Mouse (Mus musculus) thymus, postnatal 36 days (tissue): ENCODE data around the gene Tigar.

ENCODE experiments used
- DNase-seq, 2 experiments: peaks; one replicate each; pipeline ENCODE4 v3.0.0; 2022; ENCODE audit warnings: mixed read lengths in 2 of 2

The Tigar gene

DNA sequence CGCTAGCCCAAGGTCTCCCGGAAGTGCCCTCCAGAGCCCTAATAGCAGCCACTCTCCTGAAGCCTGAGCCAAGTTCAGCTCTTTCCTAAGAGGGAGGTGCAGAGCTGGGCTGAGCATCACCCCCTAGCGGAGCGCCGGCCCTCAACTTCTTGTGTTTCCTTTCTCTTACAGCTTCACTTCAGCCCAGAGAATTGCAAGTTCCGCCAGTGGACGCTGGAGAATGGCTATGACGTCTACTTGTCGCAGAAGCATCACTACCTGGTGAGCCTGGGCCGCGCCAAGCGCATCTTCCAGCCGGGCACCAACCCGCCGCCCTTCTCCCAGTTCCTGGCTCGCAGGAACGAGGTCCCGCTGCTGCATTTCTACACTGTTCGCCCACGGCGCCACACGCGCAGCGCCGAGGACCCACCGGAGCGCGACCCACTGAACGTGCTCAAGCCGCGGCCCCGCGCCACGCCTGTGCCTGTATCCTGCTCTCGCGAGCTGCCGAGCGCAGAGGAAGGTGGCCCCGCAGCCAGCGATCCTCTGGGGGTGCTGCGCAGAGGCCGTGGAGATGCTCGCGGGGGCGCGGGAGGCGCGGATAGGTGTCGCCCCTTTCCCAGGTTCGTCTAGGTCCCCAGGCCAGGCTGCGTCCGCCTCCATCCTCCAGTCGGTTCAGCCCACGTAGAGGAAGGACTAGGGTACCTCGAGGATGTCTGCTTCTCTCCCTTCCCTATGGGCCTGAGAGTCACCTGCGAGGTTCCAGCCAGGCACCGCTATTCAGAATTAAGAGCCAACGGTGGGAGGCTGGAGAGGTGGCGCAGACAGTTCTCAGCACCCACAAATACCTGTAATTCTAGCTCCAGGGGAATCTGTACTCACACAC, 29.3 kb downstream of the Tigar start:
- peak; percentile 11 to 16 for DNase-seq

DNA sequence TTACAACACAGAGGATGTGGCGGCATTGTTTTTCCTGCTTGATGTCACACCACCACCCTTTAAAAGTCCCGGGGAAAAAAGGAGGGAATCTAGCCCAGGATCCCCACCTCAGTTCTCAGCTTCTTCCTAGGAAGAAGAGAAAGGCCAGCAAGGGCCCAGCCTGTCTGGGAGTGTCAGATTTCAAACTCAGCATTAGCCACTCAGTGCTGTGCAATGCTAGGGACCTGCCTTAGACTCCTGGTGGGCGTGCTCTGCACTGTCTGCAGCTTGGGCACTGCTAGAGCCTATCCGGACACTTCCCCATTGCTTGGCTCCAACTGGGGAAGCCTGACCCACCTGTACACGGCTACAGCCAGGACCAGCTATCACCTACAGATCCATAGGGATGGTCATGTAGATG, 36.5 kb downstream of the Tigar start, which contains the start of gene Fgf23:
TSS of gene Fgf23 (plus strand) at position 86 of the 400 bp plus-strand sequence.
- DNase-seq: no peak

DNA sequence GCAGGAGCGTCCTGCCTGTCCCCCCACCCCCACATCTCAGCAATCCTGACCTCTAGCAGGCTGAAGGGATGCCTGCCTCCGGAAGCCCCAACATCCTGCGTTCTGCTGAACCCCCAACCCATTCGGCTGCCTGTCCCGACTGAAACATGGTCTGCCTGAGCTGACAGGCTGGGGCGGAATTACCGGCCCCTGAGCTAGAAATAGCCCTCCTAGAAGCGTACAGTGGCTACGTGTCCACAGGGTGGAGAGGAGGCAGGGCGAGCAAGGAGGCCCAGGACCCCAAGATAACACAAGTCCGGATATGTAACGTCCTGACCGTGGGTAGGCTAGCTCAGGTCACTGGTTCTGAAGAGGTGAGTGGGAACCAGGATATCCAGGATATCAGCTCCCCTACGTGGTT, 44.5 kb downstream of the Tigar start:
- DNase-seq: no peak

DNA sequence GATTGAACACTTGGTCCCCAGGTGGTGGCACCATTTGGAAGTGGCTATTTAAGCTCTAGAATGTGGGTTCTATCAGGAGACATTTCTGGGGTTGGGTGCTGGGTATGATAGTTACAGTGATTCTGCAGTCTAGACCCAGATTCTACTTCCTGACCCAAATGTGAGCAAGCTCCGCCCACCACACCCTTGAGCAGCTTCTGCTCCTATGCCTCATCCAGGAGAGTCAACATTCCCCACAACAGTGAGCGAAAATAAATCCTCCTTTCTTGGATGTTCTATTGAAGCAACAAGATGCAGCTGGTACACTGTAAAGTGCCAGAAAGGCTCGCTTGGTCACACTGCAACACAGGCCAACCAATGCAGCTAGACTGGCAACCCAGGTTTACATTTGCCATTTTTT, 45.4 kb downstream of the Tigar start:
- DNase-seq: no peak

DNA sequence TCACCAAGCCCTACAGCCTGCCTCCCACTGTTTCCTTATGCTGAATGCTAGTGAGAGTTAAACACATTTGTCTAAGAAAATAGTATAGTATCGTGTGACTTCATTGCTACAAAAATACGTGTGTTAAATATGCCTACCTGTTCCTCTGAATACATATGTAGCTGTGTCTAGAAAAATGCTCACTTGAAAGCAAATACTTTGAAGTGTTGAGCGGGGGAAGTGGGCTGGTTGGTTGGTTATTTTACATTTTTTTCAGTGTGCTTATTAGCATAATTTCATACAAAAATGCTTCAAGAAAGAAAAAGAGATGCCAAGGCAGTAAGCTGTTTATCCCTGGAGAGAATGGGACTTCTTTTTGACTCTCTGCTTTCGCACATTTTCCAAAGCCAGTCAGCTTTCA, 49.4 kb downstream of the Tigar start:
- DNase-seq: no peak

DNA sequence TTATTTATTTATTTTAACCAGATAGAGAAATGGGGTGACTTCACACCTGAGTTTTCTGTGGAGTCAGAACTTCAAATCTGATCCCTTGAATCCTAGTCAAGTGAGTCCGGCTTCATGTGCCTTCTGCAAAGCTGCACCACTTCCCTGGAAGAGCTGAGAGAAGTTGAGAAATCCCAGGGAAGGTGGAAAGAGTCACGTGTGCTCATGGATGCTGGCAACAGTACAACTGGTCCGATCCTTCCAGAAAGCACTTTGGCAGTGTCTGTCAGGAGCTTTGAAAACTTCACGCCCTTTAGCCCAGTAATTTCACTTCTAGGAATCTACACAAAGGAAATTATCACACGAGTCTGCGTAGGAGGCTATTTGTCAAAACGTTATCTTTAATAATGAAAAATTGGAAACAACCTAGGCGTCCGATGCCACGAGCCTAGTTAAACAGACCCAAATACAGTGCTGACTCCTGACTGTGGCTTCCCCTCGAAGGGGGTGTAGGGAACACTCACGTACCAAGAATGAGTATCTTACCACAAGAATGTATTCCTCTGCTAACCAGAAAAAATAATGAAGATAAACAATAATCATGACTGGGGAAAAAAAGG, 52.3 kb downstream of the Tigar start:
- no peak for DNase-seq

DNA sequence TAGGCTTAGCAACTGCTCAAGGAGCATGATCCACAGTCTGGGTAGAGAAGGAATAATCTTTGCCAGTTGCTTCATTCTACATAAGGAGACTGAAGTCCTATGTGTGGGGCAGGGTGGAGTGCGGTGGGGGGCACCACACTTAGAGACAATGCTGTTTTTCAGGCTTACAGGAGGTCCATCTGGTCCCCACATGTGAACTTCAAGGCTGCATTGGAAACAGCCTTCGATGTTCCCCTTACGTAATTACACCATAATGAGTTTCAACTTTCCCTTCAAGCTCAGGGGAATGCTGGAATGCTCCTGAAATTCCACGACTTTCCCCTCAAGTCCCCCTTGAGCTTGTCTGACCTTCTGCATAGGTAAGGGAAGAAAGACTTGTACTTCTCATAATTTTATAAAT, 58.5 kb downstream of the Tigar start:
- DNase-seq: no peak

DNA sequence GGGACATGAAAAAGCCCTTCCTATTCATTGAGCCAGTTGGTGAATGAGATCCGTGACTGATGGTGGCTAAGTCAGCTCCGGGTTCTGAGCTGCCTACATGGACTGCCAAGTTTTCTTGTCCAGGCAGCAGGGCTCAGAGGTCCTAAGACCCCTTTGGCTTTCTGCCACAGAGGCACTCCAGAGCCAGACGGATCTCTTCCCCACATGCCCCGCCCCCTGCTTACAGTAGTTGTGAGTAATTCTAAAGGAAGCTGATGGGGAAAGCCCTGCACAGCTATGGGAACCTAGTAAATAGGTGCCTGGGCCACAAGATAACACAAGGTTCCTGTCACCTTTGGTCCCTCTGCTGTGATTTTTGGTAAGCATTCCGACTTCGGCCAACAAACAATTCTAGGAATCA, 64.4 kb downstream of the Tigar start:
- DNase-seq: no peak
